Mouse (Mus musculus): ENCODE measurements at regions not wholly inside any gene's neighbourhood (a gene's known extent, or its start where the extent isn't known, plus 50 kb on each side); places are given as distances from the start of the nearest gene placed in this dataset.
"Not testable (repeated sequence)": the region's sequence is repeated elsewhere in the genome, so short reads cannot be mapped to it uniquely, and the experiment has no call there.

- DNase-seq: no peak
These were observed 722.3 kb upstream of the Marcks start for GRCm38 (mm10) chr10:37861001-37861400.

DNA sequence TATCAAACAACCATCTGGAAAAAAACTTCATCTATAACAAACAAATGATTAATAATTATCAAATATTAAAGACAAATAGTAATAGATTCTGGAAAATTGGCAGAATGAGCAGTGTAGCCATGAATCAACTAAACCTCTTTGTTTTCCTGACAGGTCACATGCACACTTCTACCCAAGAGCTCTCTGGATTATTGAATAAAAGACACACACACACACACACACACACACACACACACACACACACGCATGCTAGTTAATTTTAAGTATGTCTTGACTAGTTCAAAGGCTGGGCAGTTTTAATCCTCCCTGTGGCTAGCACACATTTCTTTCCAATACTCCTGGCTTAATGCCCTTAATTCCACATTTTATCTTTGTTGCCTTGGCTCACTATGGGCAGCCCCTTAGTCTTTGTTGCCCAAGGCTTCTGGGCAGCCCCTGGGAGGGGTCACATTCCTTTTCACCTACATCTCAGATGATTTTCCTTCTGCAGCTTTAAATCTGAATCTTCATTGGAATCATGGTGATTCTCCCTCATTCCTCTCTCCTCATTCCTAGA, 710.6 kb upstream of the Marcks start:
- DNase-seq: no peak

GRCm38 (mm10) chr10:37842820-37843219, 704.1 kb upstream of the Marcks start:
- DNase-seq: no peak

DNA sequence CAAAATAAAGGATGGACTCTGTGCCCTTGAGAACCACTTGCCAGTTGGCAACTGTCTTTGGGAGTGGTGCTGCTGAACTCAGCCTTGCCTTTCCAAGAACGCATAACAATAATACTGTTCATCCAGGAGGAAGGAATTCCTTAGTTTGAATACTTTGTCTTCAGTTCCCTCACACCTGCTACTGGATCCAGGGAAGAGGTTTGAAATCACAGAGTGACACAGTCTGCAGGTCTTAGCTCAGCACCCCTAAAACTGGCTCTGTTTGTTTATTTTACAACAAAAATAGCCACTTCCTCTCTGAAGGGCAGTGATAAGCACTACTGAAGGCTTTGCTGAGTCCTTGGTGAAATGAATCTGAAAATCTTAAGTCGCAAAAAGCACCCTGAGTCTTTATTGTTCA, 703.1 kb upstream of the Marcks start:
- no peak for DNase-seq

- no peak for DNase-seq
These were observed 699.0 kb upstream of the Marcks start for GRCm38 (mm10) chr10:37837721-37838120.

DNA sequence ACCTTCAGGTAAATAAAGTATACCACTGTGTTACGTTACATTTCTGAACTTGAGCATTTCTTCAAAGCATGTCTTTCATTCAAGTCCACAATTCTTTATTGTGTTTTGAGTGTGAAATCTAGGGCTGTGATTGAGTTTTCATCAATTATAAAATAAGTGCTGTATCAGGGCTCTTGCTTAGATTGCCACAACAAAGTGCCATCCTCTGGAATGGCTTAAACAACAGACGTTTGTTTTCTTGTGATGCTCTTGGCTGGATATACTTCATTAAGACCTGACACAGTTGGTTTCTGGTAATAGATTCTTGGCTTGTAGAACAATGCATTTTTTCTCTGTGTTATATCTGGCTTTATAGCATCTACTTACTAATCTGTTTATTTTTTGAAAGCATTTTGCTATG, 674.3 kb upstream of the Marcks start:
- no peak for DNase-seq

DNA sequence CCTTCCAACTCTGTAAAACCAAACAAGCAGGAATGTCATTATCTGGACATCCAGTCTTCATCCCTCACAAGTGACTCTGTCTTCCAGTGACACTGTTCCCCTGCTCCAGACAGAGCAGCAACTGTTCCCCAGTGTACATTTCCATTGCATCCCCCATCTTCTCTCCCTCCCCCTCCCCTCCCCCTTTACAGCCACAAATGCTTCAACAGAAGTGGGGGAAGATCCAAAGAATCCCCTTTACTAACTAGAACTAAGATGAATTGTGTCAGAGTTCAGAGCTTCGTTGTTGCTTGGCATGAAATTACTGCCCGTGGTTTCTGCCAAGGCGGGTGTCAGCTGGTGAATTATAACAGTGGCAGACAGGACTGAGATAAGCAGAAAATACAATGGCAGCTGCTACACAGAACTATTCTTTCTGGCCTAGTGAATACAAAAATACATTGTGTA, 673.7 kb upstream of the Marcks start:
- DNase-seq: peak; percentile 6

GRCm38 (mm10) chr10:37811789-37812188, 673.1 kb upstream of the Marcks start:
- no peak for DNase-seq

- no peak for DNase-seq
These were observed 664.6 kb upstream of the Marcks start for GRCm38 (mm10) chr10:37803225-37803805.

GRCm38 (mm10) chr10:37799397-37799796, 660.7 kb upstream of the Marcks start:
- no peak for DNase-seq

DNA sequence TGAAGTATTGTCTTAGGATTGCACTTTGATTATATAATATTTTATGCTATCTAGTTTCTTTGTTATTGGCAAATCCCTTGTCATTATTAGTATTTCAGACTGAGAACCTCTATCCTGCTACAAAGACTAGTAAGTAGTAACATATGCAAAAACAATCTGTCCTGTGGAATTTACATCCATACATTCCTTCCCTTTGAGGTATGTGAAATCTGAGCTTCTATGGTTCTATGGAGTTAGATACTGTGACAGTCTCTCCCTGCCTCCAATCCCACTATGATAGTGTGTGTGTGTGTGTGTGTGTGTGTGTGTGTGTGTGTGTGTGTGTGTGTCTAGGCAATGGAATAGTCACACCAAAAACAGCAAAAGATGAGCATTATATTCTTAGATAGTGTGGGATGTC, 659.6 kb upstream of the Marcks start:
- DNase-seq: no peak

DNA sequence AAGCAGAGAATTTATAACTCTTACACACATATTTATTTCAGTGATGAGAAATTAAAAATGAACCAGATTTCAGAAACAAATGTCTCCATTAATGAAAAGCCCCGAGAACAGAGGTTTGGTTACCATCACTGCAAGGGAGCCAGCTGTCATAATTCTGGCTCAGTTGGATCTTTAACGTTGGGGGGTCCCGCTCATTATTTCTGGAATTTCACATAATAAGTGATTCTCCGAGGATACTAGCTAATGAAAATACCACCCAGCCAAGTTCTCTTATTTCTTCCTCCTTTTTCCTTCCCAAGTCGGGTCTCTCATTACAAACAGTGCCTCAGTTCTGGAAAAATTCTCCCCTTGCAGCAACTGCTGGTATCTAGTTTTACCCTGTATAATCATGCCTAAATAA, 659.0 kb upstream of the Marcks start:
- DNase-seq: no peak

- DNase-seq: no peak
These were observed 654.2 kb upstream of the Marcks start for GRCm38 (mm10) chr10:37792878-37793277.

- no peak for DNase-seq
These were observed 649.3 kb upstream of the Marcks start for GRCm38 (mm10) chr10:37788049-37788448.

DNA sequence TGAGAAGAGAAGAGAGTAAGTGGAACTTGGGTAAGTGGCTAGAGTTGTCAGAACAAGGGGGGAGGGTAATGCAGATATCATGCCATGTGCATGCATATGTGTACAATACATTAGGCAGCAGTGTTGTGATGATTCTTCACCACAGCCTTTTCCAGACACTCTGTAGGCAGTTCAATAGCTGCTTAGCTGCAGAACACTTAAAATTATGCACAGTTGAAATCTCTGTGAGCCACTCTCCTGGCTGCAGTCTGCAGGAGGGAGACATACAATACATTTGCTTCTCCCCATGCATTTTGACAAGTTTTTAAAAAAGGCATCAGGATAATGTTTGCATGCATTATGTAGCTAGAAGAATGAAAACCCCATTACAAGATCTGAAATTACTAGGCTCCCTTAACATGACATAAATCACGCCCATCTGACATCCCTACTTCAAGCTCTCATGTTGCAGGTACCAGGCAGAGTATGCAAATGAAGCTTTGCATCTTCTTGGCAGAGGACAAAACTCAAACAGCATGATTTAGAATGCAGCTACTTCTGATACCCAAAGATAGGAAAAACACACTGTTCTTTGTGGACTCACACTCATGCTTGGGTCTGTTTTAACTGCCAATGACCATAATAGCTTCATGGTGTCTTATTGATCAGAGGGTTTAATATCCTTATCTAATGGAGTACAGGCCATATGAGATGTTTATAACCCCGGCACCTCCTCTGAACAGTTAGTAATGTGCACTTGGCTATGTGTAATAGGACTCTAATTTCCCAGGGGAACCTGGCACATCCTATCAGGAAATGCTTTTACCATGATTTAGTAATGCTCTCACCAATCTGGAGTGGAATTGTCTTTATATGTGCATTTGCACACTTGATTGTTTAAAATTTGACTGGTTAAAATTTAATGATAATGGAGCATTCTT, 640.9 kb upstream of the Marcks start:
- no peak for DNase-seq

DNA sequence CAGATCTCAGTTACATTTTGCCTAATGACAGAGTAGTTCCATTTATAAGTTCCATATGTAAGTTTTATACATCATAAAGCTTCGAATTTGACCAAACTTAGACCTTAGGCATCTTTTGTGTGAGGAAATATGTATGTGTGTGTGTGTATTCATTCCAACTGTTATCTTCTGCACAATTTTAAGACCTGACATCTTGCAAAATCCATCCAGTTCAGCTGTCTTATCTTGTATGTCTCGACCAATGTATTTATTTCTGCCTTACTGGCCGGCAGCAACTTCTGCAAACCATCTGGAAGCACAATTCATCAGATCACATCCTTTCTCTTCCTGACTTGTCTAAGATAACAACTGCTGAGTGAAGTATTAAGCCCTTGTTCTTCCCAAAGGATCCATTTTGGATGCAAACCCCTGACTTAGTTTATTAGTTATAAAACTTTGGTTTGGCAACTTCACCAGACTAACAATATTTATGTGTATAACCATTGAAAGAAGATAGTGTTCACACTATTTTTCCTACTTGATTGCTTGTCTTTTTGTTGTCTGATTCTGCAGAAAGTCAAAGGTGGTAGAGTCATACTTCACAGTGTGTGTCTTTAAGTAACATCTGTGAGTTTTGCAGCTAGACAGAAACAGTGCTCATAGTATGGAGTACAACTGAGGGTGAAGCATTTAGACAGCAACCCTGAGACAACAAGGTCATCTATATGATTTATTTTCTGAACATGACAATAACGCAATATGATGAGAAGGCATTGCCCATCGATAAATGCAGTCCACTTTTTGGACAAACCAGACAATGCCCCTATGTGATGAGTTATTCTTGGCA, 622.0 kb upstream of the Marcks start:
- DNase-seq: no peak

DNA sequence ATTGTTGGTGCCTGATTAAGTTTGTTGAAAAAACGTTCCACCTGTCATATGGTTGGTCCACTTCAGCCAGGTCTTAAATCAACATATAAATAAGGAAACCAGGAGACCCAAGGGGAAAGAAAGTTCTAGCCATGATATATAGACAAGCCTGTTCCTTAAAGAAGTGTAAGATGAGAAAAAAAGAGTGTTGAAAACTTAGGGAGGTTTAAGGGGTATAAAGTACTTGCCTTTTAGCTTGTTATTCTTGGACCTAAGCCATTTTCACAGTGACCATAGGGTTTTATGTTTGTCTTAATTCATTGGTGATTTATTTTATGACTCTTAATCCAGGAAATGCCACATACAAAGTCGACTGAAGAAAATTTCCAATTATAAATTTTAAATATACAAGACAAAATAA, 602.9 kb upstream of the Marcks start:
- no peak for DNase-seq

- peak; percentile 6 for DNase-seq
These were observed 600.3 kb upstream of the Marcks start for GRCm38 (mm10) chr10:37739024-37739423.

- no peak for DNase-seq
These were observed 586.9 kb upstream of the Marcks start for GRCm38 (mm10) chr10:37725609-37726008.

DNA sequence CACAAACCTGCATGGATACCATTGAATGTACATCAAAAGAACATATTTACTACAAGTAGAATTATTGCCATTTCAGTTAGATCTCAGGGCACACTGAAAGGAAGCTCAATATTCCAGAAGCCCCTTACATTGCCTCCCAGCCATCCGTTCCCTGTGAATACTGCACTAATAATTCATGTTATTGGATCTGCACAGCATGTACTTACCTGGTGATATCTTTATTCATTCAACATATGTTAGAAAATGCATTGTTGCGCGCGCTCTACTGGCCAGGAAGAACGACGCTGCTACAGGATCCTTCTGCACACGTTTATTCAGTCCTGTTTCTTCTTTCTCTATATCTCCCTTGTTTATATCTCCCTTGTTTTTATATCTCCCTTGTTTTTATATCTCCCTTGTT, 586.3 kb upstream of the Marcks start:
- DNase-seq: not testable (repeated sequence)

GRCm38 (mm10) chr10:37720748-37721147, 582.0 kb upstream of the Marcks start:
- no peak for DNase-seq

DNA sequence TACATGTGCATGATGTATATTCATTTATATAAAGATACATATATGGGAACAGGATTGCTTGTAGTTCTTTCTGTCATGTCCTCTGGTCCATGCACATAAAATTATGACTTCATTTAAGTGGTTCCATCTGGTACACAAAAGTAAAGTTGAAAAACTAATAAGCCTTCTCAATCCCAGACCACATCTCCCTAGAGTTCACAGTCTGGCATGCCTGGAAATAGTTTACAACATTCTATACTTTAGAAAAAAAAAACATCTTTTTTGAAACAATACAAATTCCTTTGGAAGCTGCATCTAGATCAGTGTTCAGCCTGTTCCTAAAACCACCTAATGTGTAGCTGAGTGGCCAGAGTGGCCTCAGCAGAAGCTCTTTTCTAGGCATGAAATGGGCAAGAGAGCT, 578.2 kb upstream of the Marcks start:
- DNase-seq: no peak

- DNase-seq: no peak
These were observed 572.7 kb upstream of the Marcks start for GRCm38 (mm10) chr10:37711459-37711858.

Data from right cerebral cortex, postnatal 14 days (tissue).